Mouse (Mus musculus): ENCODE results near the gene Ube2o.

DNA sequence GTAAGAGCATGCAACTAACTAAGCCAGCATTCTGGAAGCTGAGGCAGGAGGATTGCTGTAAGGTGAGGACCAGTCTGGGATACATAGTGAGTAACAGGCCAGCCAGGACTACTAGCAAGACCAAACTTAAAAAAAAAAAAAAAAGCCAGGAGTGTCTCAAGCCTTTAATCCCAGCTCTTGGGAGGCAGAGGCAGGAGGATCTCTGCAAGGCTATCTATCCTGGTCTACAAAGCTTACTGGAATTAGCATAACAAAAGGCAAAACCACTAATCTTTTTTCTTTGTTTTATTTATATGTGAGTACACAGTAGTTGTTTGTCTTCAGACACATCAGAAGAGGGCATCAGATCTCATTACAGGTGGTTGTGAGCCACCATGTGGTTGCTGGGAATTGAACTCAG lies 93.0 kb downstream of the Ube2o start:
- TF ChIP-seq CTCF (IDR thresholded peaks at IDR 0.05; ENCODE audit: low read depth, low read length) (no peak), POLR2A (IDR thresholded peaks at IDR 0.05; ENCODE audit: insufficient read depth, low read length) (no peak)

Data from ES-Bruce4 (cell line).